Mouse (Mus musculus): ENCODE results near the gene Reln. TPM values are rescaled to one million over a fixed set of nuclear protein-coding genes. Genes with fewer than 3 reads are reported as not detected.

Reln gene
- polyA plus RNA-seq, 1 experiment, result 1.4 TPM

DNA sequence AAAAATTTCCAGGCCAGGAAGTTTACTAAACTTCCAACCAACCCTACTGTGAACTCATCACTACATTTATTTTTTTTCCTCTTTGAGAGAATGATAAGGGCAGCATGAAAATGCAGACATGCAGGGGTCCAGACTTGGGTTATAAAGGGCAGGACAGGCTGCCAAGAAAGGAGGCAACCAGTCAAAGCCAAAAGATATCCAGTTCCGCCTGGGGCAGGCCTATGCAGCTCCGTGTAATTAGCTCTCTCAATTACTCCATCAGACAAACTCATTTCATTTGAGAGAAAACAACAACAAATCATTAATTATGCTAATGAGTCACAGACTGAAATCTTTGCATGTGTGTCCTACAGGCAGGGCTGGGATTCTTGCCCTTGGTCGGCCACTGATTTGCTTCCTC lies 156.9 kb downstream of the Reln start:
- Histone ChIP-seq H3K9me3 (replicated peaks; ENCODE audit: control insufficient read depth, insufficient read depth, low read length, poor library complexity, severe bottlenecking) (no peaks in the 10 kb centered on the region), H3K27me3 (ENCODE audit: control insufficient read depth, insufficient read depth, low read length, poor library complexity, severe bottlenecking) (no peaks in the 10 kb centered on the region), H3K36me3 (ENCODE audit: control insufficient read depth, insufficient read depth, low read length, poor library complexity, severe bottlenecking) (no peaks in the 10 kb centered on the region), H3K9ac (ENCODE audit: low read depth, poor library complexity, severe bottlenecking) (no peak overlapping the region), H3K4me3 (ENCODE audit: low read depth, low read length) (no peak overlapping the region), H3K27ac (ENCODE audit: insufficient read depth, low read length) (no peak overlapping the region), H3K4me1 (ENCODE audit: control insufficient read depth, insufficient read depth, low read length) (no peaks in the 10 kb centered on the region)
- TF ChIP-seq POLR2A (IDR thresholded peaks at IDR 0.05; ENCODE audit: insufficient read depth, low read length) (no peak), CTCF (IDR thresholded peaks at IDR 0.05; ENCODE audit: low read depth, low read length) (no peak), EP300 (IDR thresholded peaks at IDR 0.05; ENCODE audit: insufficient read depth, low read depth, low read length) (no peak)

DNA sequence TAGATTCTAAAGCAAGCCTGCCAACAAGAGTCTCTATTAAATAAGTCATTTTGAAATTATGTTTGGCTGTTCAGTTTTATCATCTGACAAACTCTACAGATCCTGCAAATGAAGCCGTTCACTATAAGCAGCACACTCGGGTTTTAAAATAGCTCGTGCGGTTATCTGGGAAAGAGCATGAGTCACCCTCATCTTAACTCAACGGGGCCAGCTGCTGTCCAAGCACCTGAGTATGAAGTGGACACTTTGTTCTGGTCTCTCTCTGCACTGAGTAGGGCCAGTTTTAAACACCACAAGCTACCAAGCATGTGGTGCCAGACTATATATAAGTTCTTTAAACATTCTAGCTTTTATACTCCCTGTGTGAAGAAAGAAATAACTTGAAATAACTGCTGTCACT lies 168.0 kb downstream of the Reln start:
- Histone ChIP-seq H3K4me3 (ENCODE audit: low read depth, low read length) (no peak overlapping the region), H3K27me3 (ENCODE audit: control insufficient read depth, insufficient read depth, low read length, poor library complexity, severe bottlenecking) (no peaks in the 10 kb centered on the region), H3K36me3 (ENCODE audit: control insufficient read depth, insufficient read depth, low read length, poor library complexity, severe bottlenecking) (no peaks in the 10 kb centered on the region), H3K4me1 (ENCODE audit: control insufficient read depth, insufficient read depth, low read length) (no peaks in the 10 kb centered on the region), H3K9ac (ENCODE audit: low read depth, poor library complexity, severe bottlenecking) (no peak overlapping the region), H3K9me3 (replicated peaks; ENCODE audit: control insufficient read depth, insufficient read depth, low read length, poor library complexity, severe bottlenecking) (no peaks in the 10 kb centered on the region), H3K27ac (ENCODE audit: insufficient read depth, low read length) (no peak overlapping the region)
- TF ChIP-seq EP300 (IDR thresholded peaks at IDR 0.05; ENCODE audit: insufficient read depth, low read depth, low read length) (no peak), POLR2A (IDR thresholded peaks at IDR 0.05; ENCODE audit: insufficient read depth, low read length) (no peak), CTCF (IDR thresholded peaks at IDR 0.05; ENCODE audit: low read depth, low read length) (no peak)

DNA sequence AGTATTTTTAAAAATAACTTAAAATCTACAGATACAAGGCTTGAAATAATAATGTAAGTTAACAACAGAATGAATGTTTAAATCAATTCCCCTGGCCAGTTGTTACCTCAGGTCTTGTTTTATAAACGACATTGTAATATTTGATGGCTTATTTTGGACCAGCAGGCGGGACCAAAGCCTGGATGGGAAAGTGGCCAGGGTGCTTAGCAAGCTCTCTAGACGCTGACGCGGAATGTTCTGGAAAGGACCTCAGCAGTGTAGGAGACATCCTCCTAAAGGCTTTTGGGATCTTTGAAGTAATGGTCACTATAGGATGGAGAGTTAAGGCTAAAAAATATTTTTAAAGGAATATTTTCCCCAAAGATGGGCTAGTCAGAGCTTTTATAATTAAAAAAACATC lies 173.2 kb downstream of the Reln start:
- H3K36me3 ChIP-seq (ENCODE audit: control insufficient read depth, insufficient read depth, low read length, poor library complexity, severe bottlenecking), result no peaks in the 10 kb centered on the region
- no peak overlapping the region for H3K27ac ChIP-seq (ENCODE audit: insufficient read depth, low read length)
- TF ChIP-seq POLR2A (IDR thresholded peaks at IDR 0.05; ENCODE audit: insufficient read depth, low read length), result no peak
- no peak for TF ChIP-seq EP300 (IDR thresholded peaks at IDR 0.05; ENCODE audit: insufficient read depth, low read depth, low read length)
- no peak for TF ChIP-seq CTCF (IDR thresholded peaks at IDR 0.05; ENCODE audit: low read depth, low read length)
- H3K9ac ChIP-seq (ENCODE audit: low read depth, poor library complexity, severe bottlenecking), result no peak overlapping the region
- H3K4me1 ChIP-seq (ENCODE audit: control insufficient read depth, insufficient read depth, low read length), result no peaks in the 10 kb centered on the region
- no peak overlapping the region for H3K4me3 ChIP-seq (ENCODE audit: low read depth, low read length)
- no peaks in the 10 kb centered on the region for H3K9me3 ChIP-seq (replicated peaks; ENCODE audit: control insufficient read depth, insufficient read depth, low read length, poor library complexity, severe bottlenecking)
- H3K27me3 ChIP-seq (ENCODE audit: control insufficient read depth, insufficient read depth, low read length, poor library complexity, severe bottlenecking), result no peaks in the 10 kb centered on the region

DNA sequence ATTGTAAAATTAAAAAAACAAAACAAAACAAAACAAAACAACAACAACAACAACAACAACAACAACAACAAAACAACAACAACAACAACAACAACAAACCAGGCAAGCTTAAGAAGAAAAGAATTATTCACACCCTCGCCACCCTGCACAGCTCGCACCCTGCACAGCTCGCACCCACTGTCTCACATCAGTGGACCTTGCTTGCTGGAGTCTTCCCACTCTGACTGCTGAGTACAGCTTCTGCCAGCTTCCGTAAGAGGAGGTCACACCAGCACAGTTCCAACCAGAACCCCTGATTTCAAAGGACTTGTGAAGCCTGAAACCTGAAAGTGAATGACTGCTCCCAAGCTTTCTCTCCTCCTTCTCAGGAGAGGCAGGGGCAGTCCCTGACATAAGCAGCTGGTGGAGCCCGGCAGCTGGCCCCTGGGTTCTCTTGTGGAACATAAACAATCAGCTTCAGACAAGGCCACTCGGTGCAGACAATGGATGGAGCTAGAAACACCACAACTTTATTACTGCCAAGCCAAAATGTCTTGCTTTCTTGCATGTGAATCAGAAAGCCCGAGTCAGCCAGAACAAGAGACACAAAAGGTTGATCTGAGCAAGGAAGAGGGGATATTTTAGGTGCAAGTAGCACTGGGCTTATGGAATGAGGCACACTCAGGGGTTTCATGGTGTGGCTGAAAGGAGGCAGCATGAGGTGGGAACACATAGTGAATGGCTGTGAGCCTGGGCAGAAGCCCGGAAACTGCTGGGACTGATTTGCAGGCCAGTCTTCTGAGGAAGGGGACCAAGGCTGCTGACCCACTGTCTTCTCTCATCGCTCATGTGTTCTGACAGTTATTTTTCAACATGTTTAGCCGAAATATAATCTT lies 180.2 kb downstream of the Reln start:
- Histone ChIP-seq H3K9ac (ENCODE audit: low read depth, poor library complexity, severe bottlenecking) (no peak overlapping the region), H3K9me3 (replicated peaks; ENCODE audit: control insufficient read depth, insufficient read depth, low read length, poor library complexity, severe bottlenecking) (no peaks in the 10 kb centered on the region), H3K27me3 (ENCODE audit: control insufficient read depth, insufficient read depth, low read length, poor library complexity, severe bottlenecking) (no peaks in the 10 kb centered on the region), H3K36me3 (ENCODE audit: control insufficient read depth, insufficient read depth, low read length, poor library complexity, severe bottlenecking) (no peaks in the 10 kb centered on the region), H3K4me1 (ENCODE audit: control insufficient read depth, insufficient read depth, low read length) (no peaks in the 10 kb centered on the region), H3K27ac (ENCODE audit: insufficient read depth, low read length) (no peak overlapping the region), H3K4me3 (ENCODE audit: low read depth, low read length) (no peak overlapping the region)
- no peak for TF ChIP-seq CTCF (IDR thresholded peaks at IDR 0.05; ENCODE audit: low read depth, low read length)
- TF ChIP-seq EP300 (IDR thresholded peaks at IDR 0.05; ENCODE audit: insufficient read depth, low read depth, low read length), result no peak

DNA sequence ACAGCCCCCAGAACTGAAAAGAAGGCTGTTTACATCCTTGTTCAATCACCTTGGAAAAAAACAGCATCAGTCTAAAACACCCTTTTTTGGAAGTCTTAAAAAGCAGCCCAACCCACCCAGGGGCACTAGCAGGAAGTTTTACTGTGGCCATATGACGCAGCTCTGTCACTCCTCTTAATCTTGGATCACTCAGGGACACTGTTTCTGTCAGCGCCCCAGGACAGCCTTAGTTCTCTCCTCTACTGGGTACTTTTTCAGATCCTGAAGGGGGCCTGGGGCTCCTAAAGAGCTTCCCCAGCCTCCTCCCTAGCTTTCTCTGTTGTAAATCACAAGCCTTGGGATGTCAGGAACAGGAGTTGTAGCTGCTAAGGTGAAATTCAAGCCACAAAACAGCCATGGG lies 183.6 kb downstream of the Reln start:
- H3K4me1 ChIP-seq (ENCODE audit: control insufficient read depth, insufficient read depth, low read length), result no peaks in the 10 kb centered on the region
- no peak overlapping the region for H3K4me3 ChIP-seq (ENCODE audit: low read depth, low read length)
- no peak overlapping the region for H3K27ac ChIP-seq (ENCODE audit: insufficient read depth, low read length)
- H3K27me3 ChIP-seq (ENCODE audit: control insufficient read depth, insufficient read depth, low read length, poor library complexity, severe bottlenecking), result no peaks in the 10 kb centered on the region
- H3K36me3 ChIP-seq (ENCODE audit: control insufficient read depth, insufficient read depth, low read length, poor library complexity, severe bottlenecking), result no peaks in the 10 kb centered on the region
- no peaks in the 10 kb centered on the region for H3K9me3 ChIP-seq (replicated peaks; ENCODE audit: control insufficient read depth, insufficient read depth, low read length, poor library complexity, severe bottlenecking)
- TF ChIP-seq POLR2A (IDR thresholded peaks at IDR 0.05; ENCODE audit: insufficient read depth, low read length) (no peak), EP300 (IDR thresholded peaks at IDR 0.05; ENCODE audit: insufficient read depth, low read depth, low read length) (no peak), CTCF (IDR thresholded peaks at IDR 0.05; ENCODE audit: low read depth, low read length) (no peak)
- no peak overlapping the region for H3K9ac ChIP-seq (ENCODE audit: low read depth, poor library complexity, severe bottlenecking)

DNA sequence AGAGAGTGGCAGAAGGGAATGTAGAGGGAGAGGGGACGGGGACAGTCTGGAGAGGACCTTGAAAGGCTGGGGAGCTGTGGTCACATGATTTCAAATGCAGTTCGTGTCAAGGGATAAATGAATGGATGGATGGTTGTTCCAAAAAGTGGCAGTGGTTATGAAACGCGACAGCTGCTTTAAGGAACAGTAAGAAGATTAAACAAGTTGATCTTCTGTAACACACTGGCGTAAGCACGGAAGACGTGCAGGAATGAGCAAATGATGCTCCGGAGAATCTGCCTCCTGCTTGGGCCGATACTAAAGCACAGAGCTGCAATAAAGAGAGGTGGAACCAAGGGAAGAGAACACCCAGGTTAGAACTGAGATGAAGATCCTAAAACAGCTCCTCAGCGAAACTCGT lies 185.7 kb downstream of the Reln start:
- Histone ChIP-seq H3K27ac (ENCODE audit: insufficient read depth, low read length) (no peak overlapping the region), H3K4me3 (ENCODE audit: low read depth, low read length) (no peak overlapping the region), H3K9me3 (replicated peaks; ENCODE audit: control insufficient read depth, insufficient read depth, low read length, poor library complexity, severe bottlenecking) (no peaks in the 10 kb centered on the region), H3K4me1 (ENCODE audit: control insufficient read depth, insufficient read depth, low read length) (no peaks in the 10 kb centered on the region), H3K27me3 (ENCODE audit: control insufficient read depth, insufficient read depth, low read length, poor library complexity, severe bottlenecking) (no peaks in the 10 kb centered on the region), H3K36me3 (ENCODE audit: control insufficient read depth, insufficient read depth, low read length, poor library complexity, severe bottlenecking) (no peaks in the 10 kb centered on the region), H3K9ac (ENCODE audit: low read depth, poor library complexity, severe bottlenecking) (no peak overlapping the region)
- no peak for TF ChIP-seq POLR2A (IDR thresholded peaks at IDR 0.05; ENCODE audit: insufficient read depth, low read length)

Data from ES-Bruce4 (cell line).